8 mouse cellular contexts compared by ENCODE assay signal in the genomic region with DNA sequence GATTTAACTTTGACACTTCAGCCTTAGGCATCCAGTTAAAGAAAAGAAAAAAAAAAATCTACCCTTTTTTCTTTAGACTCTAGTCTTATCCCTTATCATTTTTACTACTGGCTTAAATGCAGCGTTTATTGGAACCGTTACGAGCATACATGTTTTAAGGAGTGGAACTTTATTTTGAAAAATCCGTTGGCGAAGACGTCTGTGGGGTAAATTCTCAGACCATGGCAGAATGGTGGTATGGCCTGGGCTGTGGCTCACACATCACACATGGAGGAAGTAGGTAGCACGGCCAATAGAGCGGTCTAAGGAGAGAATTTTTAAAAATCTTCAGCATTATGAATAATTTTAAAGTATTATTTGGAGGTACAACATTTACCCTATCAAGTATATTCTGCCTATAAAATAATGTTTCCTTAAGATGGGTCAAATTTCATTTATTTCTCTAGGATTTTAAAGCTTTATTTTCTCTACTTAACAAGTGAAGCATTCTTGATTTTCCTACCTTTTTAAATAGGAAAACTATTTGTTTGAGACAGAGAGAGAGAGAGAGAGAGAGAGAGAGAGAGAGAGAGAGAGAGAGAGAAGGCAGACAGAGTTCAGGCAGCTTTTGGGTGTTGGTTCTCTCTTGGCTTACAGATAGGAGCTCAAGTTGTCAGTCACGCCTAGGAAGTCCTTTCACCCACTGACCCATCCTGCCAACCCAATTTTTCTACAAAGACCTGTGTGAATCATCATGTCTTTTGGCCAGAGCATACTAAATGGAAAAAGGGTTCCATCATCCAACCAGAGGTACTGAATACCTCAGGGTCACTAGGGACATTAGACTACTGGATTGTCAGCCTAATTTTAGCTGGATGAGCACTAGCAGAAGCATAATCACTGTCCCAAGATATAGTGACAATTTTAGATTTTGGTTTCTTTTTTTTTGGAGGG. TPM values are rescaled to one million over a fixed set of nuclear protein-coding genes. Genes with fewer than 3 reads are reported as not detected.
DNase-seq lines count a peak whose midpoint lies in the region; ATAC-seq and TF ChIP-seq lines count a peak whose summit lies in the region.

No protein-coding gene starts in this region.

- peak overlapping the region; percentile 93 for H3K27ac ChIP-seq in kidney, adult 2 months (ENCODE audit: insufficient read depth, low read depth, low read length)
- H3K27ac ChIP-seq in hindbrain, embryonic 10.5 days, result peak overlapping the region; percentile 97
- H3K27ac ChIP-seq in midbrain, embryonic 11.5 days (ENCODE audit: low read depth, low read length), result peak overlapping the region; percentile 96; the same call in 1 of the 2 replicates

- DNase-seq in kidney, adult 2 months, result no peak
- no peak for DNase-seq in kidney, postnatal 10 days
- peak; percentile 64 for DNase-seq in Muller cell, postnatal 12 days (ENCODE audit: inconsistent ontology term)
- no peak for DNase-seq in hindbrain, embryonic 10.5 days (ENCODE audit: low spot score)
- DNase-seq in midbrain, embryonic 11.5 days (ENCODE audit: low spot score, missing footprints), result no peak
- no peak for DNase-seq in layer of hippocampus, adult 9-11 months
- DNase-seq in thymus, postnatal 25 days, result no peak
- DNase-seq in thymus, postnatal 4 days, result no peak

- no peaks in the 10 kb centered on the region; the same call in 1 of the 2 replicates for H3K36me3 ChIP-seq in kidney, adult 2 months (ENCODE audit: control insufficient read depth, insufficient read depth, low read length)
- peaks cover 8% of the 10 kb centered on the region for H3K36me3 ChIP-seq in hindbrain, embryonic 10.5 days
- H3K36me3 ChIP-seq in midbrain, embryonic 11.5 days (ENCODE audit: control insufficient read depth, insufficient read depth, low read length), result no peaks in the 10 kb centered on the region

- H3K9me3 ChIP-seq in hindbrain, embryonic 10.5 days, result no peaks in the 10 kb centered on the region
- no peaks in the 10 kb centered on the region for H3K9me3 ChIP-seq in midbrain, embryonic 11.5 days (ENCODE audit: control insufficient read depth, low read length)

- ATAC-seq in midbrain, embryonic 11.5 days (ENCODE audit: low FRiP score), result no peak

- peak overlapping the region; percentile 95 for H3K9ac ChIP-seq in midbrain, embryonic 11.5 days (ENCODE audit: low read length)

- no peak for TF ChIP-seq CTCF in kidney, adult 2 months (conservative IDR thresholded peaks at IDR 0.05; ENCODE audit: insufficient read depth, insufficient read length, low read depth, low read length)

- 24% methylated on average over 9 of the region's 9 CpGs for WGBS in kidney, adult 2 months
- 40% methylated on average over 9 of the region's 9 CpGs for WGBS in hindbrain, embryonic 10.5 days
- WGBS in midbrain, embryonic 11.5 days, result 38% methylated on average over 9 of the region's 9 CpGs

- H3K27me3 ChIP-seq in kidney, adult 2 months (replicated peaks; ENCODE audit: control insufficient read depth, insufficient read depth, low read length), result no peaks in the 10 kb centered on the region
- no peaks in the 10 kb centered on the region for H3K27me3 ChIP-seq in hindbrain, embryonic 10.5 days (ENCODE audit: insufficient read depth, poor library complexity, severe bottlenecking)
- H3K27me3 ChIP-seq in midbrain, embryonic 11.5 days (ENCODE audit: control insufficient read depth, insufficient read depth, low read length), result no peaks in the 10 kb centered on the region

- TF ChIP-seq POLR2A in kidney, adult 2 months (IDR thresholded peaks at IDR 0.05; ENCODE audit: low read depth, low read length), result no peak

- peak overlapping the region; percentile 51 for H3K4me2 ChIP-seq in midbrain, embryonic 11.5 days

- peak overlapping the region; percentile 76; the same call in 1 of the 2 replicates for H3K4me3 ChIP-seq in kidney, adult 2 months (ENCODE audit: insufficient read depth, low read depth, low read length)
- peak overlapping the region; percentile 96 for H3K4me3 ChIP-seq in hindbrain, embryonic 10.5 days
- H3K4me3 ChIP-seq in midbrain, embryonic 11.5 days (ENCODE audit: low read depth, low read length), result peak overlapping the region; percentile 95

- peaks cover 4% of the 10 kb centered on the region; the same call in 1 of the 2 replicates for H3K4me1 ChIP-seq in kidney, adult 2 months (ENCODE audit: control insufficient read depth, insufficient read depth, low read length)
- peaks cover 27% of the 10 kb centered on the region for H3K4me1 ChIP-seq in hindbrain, embryonic 10.5 days (replicated peaks)
- peaks cover 10% of the 10 kb centered on the region for H3K4me1 ChIP-seq in midbrain, embryonic 11.5 days (ENCODE audit: control insufficient read depth, insufficient read depth, low read length)

RNA-seq across cellular contexts. Expression of a gene that starts 1.7 kb away (rescaled TPM):
- polyA plus RNA-seq in kidney, adult 2 months (2012; rRNA removed), result 59.6 and 65.8 TPM in 2 replicates
- 25.4 and 26.7 TPM in 2 replicates for polyA plus RNA-seq in hindbrain, embryonic 10.5 days (2016; fragmentation: Nextera tagmentation; extraction: Ambion mirVana)
- polyA plus RNA-seq in midbrain, embryonic 11.5 days (2014; fragmentation: Nextera tagmentation; extraction: Ambion mirVana), result 22.4 and 23.9 TPM in 2 replicates

RNA-seq across cellular contexts. Expression of a gene that starts 10.5 kb away (rescaled TPM):
- polyA plus RNA-seq in kidney, adult 2 months (2012; rRNA removed), result 9.3 and 11.1 TPM in 2 replicates
- 49.6 and 53.6 TPM in 2 replicates for polyA plus RNA-seq in hindbrain, embryonic 10.5 days (2016; fragmentation: Nextera tagmentation; extraction: Ambion mirVana)
- 54.4 and 57.0 TPM in 2 replicates for polyA plus RNA-seq in midbrain, embryonic 11.5 days (2014; fragmentation: Nextera tagmentation; extraction: Ambion mirVana)

RNA-seq across cellular contexts. Expression of a gene that starts 17.2 kb away (rescaled TPM):
- 0.46 and 0.48 TPM in 2 replicates for polyA plus RNA-seq in kidney, adult 2 months (2012; rRNA removed)
- polyA plus RNA-seq in hindbrain, embryonic 10.5 days (2016; fragmentation: Nextera tagmentation; extraction: Ambion mirVana), result 10.0 and 14.6 TPM in 2 replicates
- 13.6 and 14.2 TPM in 2 replicates for polyA plus RNA-seq in midbrain, embryonic 11.5 days (2014; fragmentation: Nextera tagmentation; extraction: Ambion mirVana)

RNA-seq across cellular contexts. Expression of a gene that starts 26.8 kb away (rescaled TPM):
- polyA plus RNA-seq in kidney, adult 2 months (2012; rRNA removed), result 2.0 TPM in 2 replicates
- polyA plus RNA-seq in hindbrain, embryonic 10.5 days (2016; fragmentation: Nextera tagmentation; extraction: Ambion mirVana), result 9.5 and 10.4 TPM in 2 replicates
- polyA plus RNA-seq in midbrain, embryonic 11.5 days (2014; fragmentation: Nextera tagmentation; extraction: Ambion mirVana), result 4.5 and 6.5 TPM in 2 replicates

RNA-seq across cellular contexts. Expression of a gene that starts 37.7 kb away (rescaled TPM):
- polyA plus RNA-seq in kidney, adult 2 months (2012; rRNA removed), result 188 and 193 TPM in 2 replicates
- polyA plus RNA-seq in hindbrain, embryonic 10.5 days (2016; fragmentation: Nextera tagmentation; extraction: Ambion mirVana), result 151 and 167 TPM in 2 replicates
- polyA plus RNA-seq in midbrain, embryonic 11.5 days (2014; fragmentation: Nextera tagmentation; extraction: Ambion mirVana), result 193 and 195 TPM in 2 replicates
